Mouse (Mus musculus) urinary bladder, postnatal 36 days (tissue): ENCODE results near the gene Cbx8.

Experiments used
- DNase-seq, 2 experiments: peaks; one replicate each; pipeline ENCODE4 v3.0.0; 2022; ENCODE audit warnings: low spot score in 2 of 2, mixed read lengths in 1 of 2

The Cbx8 gene

GRCm38 (mm10) chr11:118995448-118995847, 45.3 kb downstream of the Cbx8 start:
- DNase-seq = no peak

GRCm38 (mm10) chr11:118992781-118993180, 48.0 kb downstream of the Cbx8 start:
- no peak for DNase-seq

GRCm38 (mm10) chr11:118987999-118988398, 52.8 kb downstream of the Cbx8 start, which contains the start of gene Enpp7:
TSS of gene Enpp7 (plus strand) at chr11:118988188.
- no peak for DNase-seq
